Mouse (Mus musculus) stomach, embryonic 16.5 days (tissue): Measurements from ENCODE around the gene Cldn22. TPM values are rescaled to one million over a fixed set of nuclear protein-coding genes. Genes with fewer than 3 reads are reported as not detected.

Experiments used
- ATAC-seq: fragments of 200-750 bp; cut with Nextera tagmentation; 2 replicates; pipeline ENCODE4 v1.8.0; 2017; ENCODE audit warnings: moderate number of reproducible peaks, moderate TSS enrichment; ENCODE audit not compliant: insufficient read depth, low FRiP score
- H3K27ac ChIP-seq: fragments of 300-500 bp; sonication (generic); 2 replicates; pipeline ENCODE4 v1.5.1; 2014; ENCODE audit warnings: low read length
- H3K27me3 ChIP-seq: fragments of 300-500 bp; sonication (generic); 2 replicates; pipeline ENCODE4 v1.6.1; 2014; ENCODE audit warnings: low read length, control low read depth, mixed read lengths; ENCODE audit not compliant: control insufficient read depth, insufficient read depth
- H3K36me3 ChIP-seq: fragments of 300-500 bp; sonication (generic); 2 replicates; pipeline ENCODE4 v1.6.1; 2014; ENCODE audit warnings: low read length; ENCODE audit not compliant: control insufficient read depth, insufficient read depth
- H3K4me1 ChIP-seq: fragments of 300-500 bp; sonication (generic); 2 replicates; pipeline ENCODE4 v1.6.1; 2014; ENCODE audit warnings: low read length, control low read depth, mixed read lengths; ENCODE audit not compliant: control insufficient read depth, insufficient read depth
- H3K4me2 ChIP-seq: fragments of 300-500 bp; sonication (generic); 2 replicates; pipeline ENCODE4 v1.6.1; 2014; ENCODE audit warnings: low read depth, low read length, mixed read lengths
- H3K4me3 ChIP-seq: fragments of 300-500 bp; sonication (generic); replicated peaks from 2 replicates; pipeline ENCODE4 v1.5.1; 2014; ENCODE audit warnings: mild to moderate bottlenecking, low read length
- H3K9ac ChIP-seq: fragments of 300-500 bp; sonication (generic); 2 replicates; pipeline ENCODE4 v1.6.1; 2014; ENCODE audit warnings: low read length
- H3K9me3 ChIP-seq: fragments of 300-500 bp; sonication (generic); replicated peaks from 2 replicates; pipeline ENCODE4 v1.6.1; 2016; ENCODE audit warnings: low read length, control low read depth; ENCODE audit not compliant: control insufficient read depth
- whole genome bisulfite sequencing: fragments of 180-500 bp; shearing (Covaris S2); extraction: QIAGEN DNeasy Blood & Tissue Kit; methylation state at CpG from one replicate; pipeline ENCODE4 v1.1.7; 2014; 5-methylcytosine and 5-hydroxymethylcytosine counted together
- polyA plus RNA-seq: library from polyadenylated mRNA; unstranded; fragments of >200 nt; fragmentation: Nextera tagmentation; extraction: Ambion mirVana; gene quantifications from 2 replicates; pipeline ENCODE4 v1.2.1, GENCODE M21; 2015

Gene Cldn22
- polyA plus RNA-seq, 1 experiment from 2014 or later, result not detected

GRCm38 (mm10) chr8:47847931-47848330 lies 23.6 kb downstream of the Cldn22 start:
- H3K9ac ChIP-seq, result no peak overlapping the region
- no peak overlapping the region for H3K4me3 ChIP-seq
- no peak overlapping the region for H3K27ac ChIP-seq
- peaks cover 14% of the 10 kb centered on the region for H3K36me3 ChIP-seq
- 94% methylated on average over 6 of the region's 6 CpGs for WGBS
- H3K27me3 ChIP-seq, result no peaks in the 10 kb centered on the region
- no peak overlapping the region for H3K4me2 ChIP-seq
- peaks cover 9% of the 10 kb centered on the region for H3K4me1 ChIP-seq
- ATAC-seq, result no peak
- no peaks in the 10 kb centered on the region for H3K9me3 ChIP-seq

- 80% methylated on average over 8 of the region's 8 CpGs for WGBS
- Histone ChIP-seq H3K9ac (no peak overlapping the region), H3K4me3 (no peak overlapping the region), H3K4me2 (no peak overlapping the region), H3K27me3 (no peaks in the 10 kb centered on the region), H3K36me3 (peaks cover 19% of the 10 kb centered on the region), H3K27ac (no peak overlapping the region), H3K9me3 (no peaks in the 10 kb centered on the region), H3K4me1 (peaks cover 11% of the 10 kb centered on the region)
- ATAC-seq, result no peak
Observed at GRCm38 (mm10) chr8:47849842-47850241, 25.6 kb downstream of the Cldn22 start.

- peak overlapping the region; percentile 82 for H3K27ac ChIP-seq
- H3K4me3 ChIP-seq, result peak overlapping the region; percentile 20; the same call in 1 of the 2 replicates
- 42% methylated on average over 12 of the region's 12 CpGs for WGBS
- H3K9ac ChIP-seq, result peak overlapping the region; percentile 37; the same call in 1 of the 2 replicates
- H3K4me2 ChIP-seq, result peak overlapping the region; percentile 43
- ATAC-seq, result peak; percentile 89
- peaks cover 11% of the 10 kb centered on the region for H3K4me1 ChIP-seq
- H3K27me3 ChIP-seq, result no peaks in the 10 kb centered on the region
- H3K9me3 ChIP-seq, result no peaks in the 10 kb centered on the region
- H3K36me3 ChIP-seq, result peaks cover 24% of the 10 kb centered on the region
Observed at GRCm38 (mm10) chr8:47851824-47852502, 27.7 kb downstream of the Cldn22 start.

GRCm38 (mm10) chr8:47852737-47853136 lies 28.5 kb downstream of the Cldn22 start:
- H3K4me2 ChIP-seq, result peak overlapping the region; percentile 43; the same call in 1 of the 2 replicates

GRCm38 (mm10) chr8:47853356-47853755 lies 29.1 kb downstream of the Cldn22 start:
- Histone ChIP-seq H3K27me3 (no peaks in the 10 kb centered on the region), H3K4me3 (no peak overlapping the region), H3K4me1 (peaks cover 11% of the 10 kb centered on the region), H3K27ac (no peak overlapping the region), H3K36me3 (peaks cover 17% of the 10 kb centered on the region; the same call in 1 of the 2 replicates), H3K9ac (no peak overlapping the region), H3K9me3 (no peaks in the 10 kb centered on the region), H3K4me2 (no peak overlapping the region)
- 88% methylated on average over 5 of the region's 5 CpGs for WGBS
- no peak for ATAC-seq

More at GRCm38 (mm10) chr8:47852737-47853136, 28.5 kb downstream of the Cldn22 start:
- no peak overlapping the region for H3K4me3 ChIP-seq
- H3K9me3 ChIP-seq, result no peaks in the 10 kb centered on the region
- H3K27me3 ChIP-seq, result no peaks in the 10 kb centered on the region
- peaks cover 21% of the 10 kb centered on the region for H3K36me3 ChIP-seq
- peak overlapping the region; percentile 82 for H3K27ac ChIP-seq
- ATAC-seq, result no peak
- 70% methylated on average over 5 of the region's 5 CpGs for WGBS
- peaks cover 11% of the 10 kb centered on the region for H3K4me1 ChIP-seq
- no peak overlapping the region for H3K9ac ChIP-seq

GRCm38 (mm10) chr8:47859259-47859658 lies 35.0 kb downstream of the Cldn22 start:
- H3K27ac ChIP-seq, result no peak overlapping the region
- 95% methylated on average over 12 of the region's 12 CpGs for WGBS
- no peak overlapping the region for H3K9ac ChIP-seq
- H3K4me1 ChIP-seq, result no peaks in the 10 kb centered on the region
- no peaks in the 10 kb centered on the region for H3K9me3 ChIP-seq
- peaks cover 24% of the 10 kb centered on the region for H3K36me3 ChIP-seq
- ATAC-seq, result no peak
- H3K4me3 ChIP-seq, result no peak overlapping the region
- H3K4me2 ChIP-seq, result no peak overlapping the region
- no peaks in the 10 kb centered on the region for H3K27me3 ChIP-seq

- H3K9ac ChIP-seq, result no peak overlapping the region
- ATAC-seq, result no peak
- H3K4me3 ChIP-seq, result no peak overlapping the region
- no peaks in the 10 kb centered on the region for H3K4me1 ChIP-seq
- H3K9me3 ChIP-seq, result no peaks in the 10 kb centered on the region
- no peaks in the 10 kb centered on the region for H3K27me3 ChIP-seq
- no peak overlapping the region for H3K27ac ChIP-seq
- H3K4me2 ChIP-seq, result no peak overlapping the region
- H3K36me3 ChIP-seq, result peaks cover 16% of the 10 kb centered on the region; the same call in 1 of the 2 replicates
- WGBS, result 85% methylated on average over 8 of the region's 8 CpGs
Observed at GRCm38 (mm10) chr8:47866568-47866967, 42.3 kb downstream of the Cldn22 start.

- no peak overlapping the region for H3K4me3 ChIP-seq
- 24% methylated on average over 8 of the region's 8 CpGs for WGBS
- no peaks in the 10 kb centered on the region for H3K27me3 ChIP-seq
- no peaks in the 10 kb centered on the region for H3K9me3 ChIP-seq
- no peak; the same call in 1 of the 2 replicates for ATAC-seq
- peaks cover 16% of the 10 kb centered on the region; the same call in 1 of the 2 replicates for H3K36me3 ChIP-seq
- H3K4me2 ChIP-seq, result no peak overlapping the region
- H3K27ac ChIP-seq, result no peak overlapping the region
- H3K4me1 ChIP-seq, result no peaks in the 10 kb centered on the region
- H3K9ac ChIP-seq, result no peak overlapping the region
Observed at GRCm38 (mm10) chr8:47867067-47867466, 42.8 kb downstream of the Cldn22 start.

- peak; percentile 76 for ATAC-seq
- WGBS, result 50% methylated on average over 13 of the region's 13 CpGs
- Histone ChIP-seq H3K9me3 (no peaks in the 10 kb centered on the region), H3K36me3 (0 out of 2 replicates have a peak, but pooled peaks cover 7% of the 10 kb centered on the region), H3K27ac (no peak overlapping the region), H3K4me1 (no peaks in the 10 kb centered on the region), H3K4me3 (no peak overlapping the region), H3K27me3 (no peaks in the 10 kb centered on the region), H3K9ac (no peak overlapping the region), H3K4me2 (no peak overlapping the region)
Observed at GRCm38 (mm10) chr8:47872361-47873107, 48.3 kb downstream of the Cldn22 start.
